Mouse (Mus musculus) erythroid progenitor cell, adult 5-6 weeks (primary cell): Measurements from ENCODE around the gene Epc2. TPM values are rescaled to one million over a fixed set of nuclear protein-coding genes. Genes with fewer than 3 reads are reported as not detected.
"Not testable (repeated sequence)": the region's sequence is repeated elsewhere in the genome, so short reads cannot be mapped to it uniquely, and the experiment has no call there.

ENCODE experiments used
- ATAC-seq: replicated peaks from 2 replicates; pipeline ENCODE4 v1.8.0; 2016; ENCODE audit warnings: moderate number of reproducible peaks, mild to moderate bottlenecking, moderate TSS enrichment, inconsistent platforms; ENCODE audit not compliant: poor library complexity, low FRiP score, severe bottlenecking
- total RNA-seq, 2 experiments: library from RNA; stranded (forward) in 1 of 2; stranded (reverse) in 1 of 2; fragments of 150-400 nt in 1 of 2; fragments of 186-747, 209-891 nt in 1 of 2; gene quantifications; 2 replicates each; pipeline versions ENCODE4 v1.2.3 to v1.2.4; 2015 to 2017; ENCODE audit warnings: low replicate concordance in 2 of 2

The Epc2 gene
- total RNA-seq, 2 experiments from 2014 or later, result 10.1 to 23.4 TPM

DNA sequence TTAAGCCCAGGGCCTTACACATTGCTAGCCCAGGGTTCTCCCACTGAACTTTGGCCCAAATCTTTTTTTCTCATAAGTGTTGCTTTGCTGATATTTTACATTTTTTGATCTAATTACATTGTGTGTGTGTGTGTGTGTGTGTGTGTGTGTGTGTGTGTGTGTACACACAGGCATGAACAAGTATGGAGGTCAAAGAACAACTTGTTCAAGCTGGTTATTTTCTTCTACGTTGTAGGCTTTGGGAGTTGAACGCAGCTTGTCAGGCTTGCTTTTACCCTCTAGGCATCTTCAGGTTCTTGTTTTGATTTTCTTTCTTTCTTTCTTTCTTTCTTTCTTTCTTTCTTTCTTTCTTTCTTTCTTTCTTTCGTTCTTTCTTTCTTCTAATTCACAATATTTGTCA is 19.9 kb downstream of the Epc2 start:
- no peak for ATAC-seq

DNA sequence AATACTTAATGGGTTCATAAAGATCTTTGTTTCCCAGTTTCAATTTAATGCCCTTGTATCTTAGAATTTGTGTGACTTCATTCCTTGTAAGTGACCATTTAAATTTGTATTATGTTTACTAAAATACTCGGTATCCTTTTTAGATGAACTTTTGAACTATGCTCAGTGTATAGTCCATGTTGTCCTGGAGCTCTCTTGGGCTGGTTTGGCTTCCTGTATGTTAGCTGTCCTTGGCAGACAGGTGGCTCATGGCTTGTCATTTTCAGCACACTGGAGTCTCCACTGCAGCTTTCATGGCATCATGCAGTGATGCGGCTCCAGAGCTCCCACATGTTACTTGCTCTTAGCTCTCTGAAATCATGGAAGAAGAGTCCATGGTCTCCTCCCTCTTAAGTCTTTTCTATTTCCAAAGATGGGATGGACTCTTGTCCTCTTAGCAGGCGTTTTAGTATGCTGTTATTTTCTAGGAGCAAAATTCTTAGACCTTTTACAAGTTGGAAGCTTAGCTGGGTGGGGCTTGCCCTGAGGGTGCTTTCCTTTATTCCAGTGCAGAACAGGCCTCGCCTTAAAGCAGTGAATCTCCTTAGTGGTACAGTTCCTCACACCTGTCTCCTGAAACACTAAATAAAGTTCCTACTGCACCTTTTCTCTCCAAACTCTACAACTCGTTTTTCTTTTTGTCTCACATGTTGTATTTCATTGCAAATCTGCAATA is 20.5 kb downstream of the Epc2 start:
- no peak for ATAC-seq

DNA sequence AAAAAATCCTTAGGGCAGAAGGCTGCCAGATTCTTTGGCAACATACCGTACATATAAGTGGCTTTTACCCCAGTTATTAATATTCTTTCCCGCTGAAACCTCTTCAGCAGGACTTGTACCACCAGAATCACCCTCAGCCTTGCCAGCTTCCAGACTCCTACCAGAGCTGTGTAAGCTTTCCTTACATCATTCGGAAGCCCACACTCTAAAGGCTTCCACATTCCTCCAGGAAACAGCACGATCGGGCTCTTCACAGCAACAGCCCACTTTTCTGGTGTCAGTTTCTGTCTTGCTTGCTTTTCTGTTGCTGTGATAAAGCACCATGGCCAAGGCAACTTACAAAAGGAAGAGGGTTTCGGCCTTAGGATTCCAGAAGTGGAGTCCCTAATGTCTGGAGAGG is 21.2 kb downstream of the Epc2 start:
- no peak for ATAC-seq

DNA sequence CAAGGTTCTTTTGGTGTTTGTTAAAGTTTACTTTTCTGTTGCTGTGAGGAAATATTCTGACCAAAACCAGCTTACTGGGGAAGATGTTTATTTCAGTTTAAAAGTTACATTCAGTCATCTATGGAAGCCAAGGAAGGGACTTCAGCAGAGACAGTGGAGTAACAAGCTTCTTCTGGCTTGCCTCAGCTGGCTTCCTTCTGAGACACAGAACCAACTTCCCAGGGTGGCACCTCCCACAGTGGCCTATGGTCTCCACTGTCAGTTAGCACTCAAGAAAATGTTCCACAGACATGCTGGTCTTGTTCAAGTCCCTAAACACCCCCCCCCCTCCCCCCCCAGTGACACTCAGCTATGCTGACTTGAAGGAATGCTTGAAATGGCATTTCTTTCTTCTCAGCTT is 30.9 kb downstream of the Epc2 start:
- ATAC-seq, result no peak

DNA sequence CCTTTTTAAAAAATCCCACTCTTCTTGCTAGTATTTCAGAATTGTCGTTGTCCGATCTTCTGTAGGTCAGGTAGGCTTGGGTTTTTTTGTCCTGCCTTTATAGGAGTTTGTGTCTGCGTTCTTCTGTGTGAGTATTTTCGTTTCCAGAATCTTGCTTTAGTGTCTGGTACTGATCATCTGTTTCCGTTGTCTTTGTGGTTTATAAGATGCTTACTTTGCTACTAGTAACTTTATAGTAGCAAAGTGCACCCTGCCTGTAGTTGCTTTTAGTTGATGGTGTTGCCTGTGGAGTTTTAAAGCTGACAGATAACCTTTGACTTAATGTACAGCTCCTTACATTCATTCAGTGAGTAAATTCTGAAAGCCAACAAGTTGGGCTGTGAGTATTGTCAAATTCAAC is 32.1 kb downstream of the Epc2 start:
- ATAC-seq, result no peak

DNA sequence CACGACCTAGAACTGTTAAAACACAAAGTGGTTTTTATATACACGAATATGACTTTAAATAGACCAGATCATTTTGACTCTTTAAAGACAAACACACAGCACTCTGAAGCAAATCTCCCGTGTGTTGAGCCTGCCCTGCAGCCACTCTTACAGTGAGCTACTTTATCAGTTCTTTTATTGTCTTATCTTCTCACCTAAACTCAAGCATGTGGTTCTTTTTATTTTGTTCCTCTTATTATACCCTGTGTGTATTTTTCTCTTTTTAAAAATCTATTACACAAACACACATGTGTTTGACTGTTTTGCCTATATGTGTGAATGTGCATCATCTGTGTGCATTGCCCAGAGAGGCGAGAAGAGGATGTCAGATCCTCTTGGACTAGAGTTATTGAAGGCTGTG is 50.1 kb downstream of the Epc2 start:
- ATAC-seq, result no peak

DNA sequence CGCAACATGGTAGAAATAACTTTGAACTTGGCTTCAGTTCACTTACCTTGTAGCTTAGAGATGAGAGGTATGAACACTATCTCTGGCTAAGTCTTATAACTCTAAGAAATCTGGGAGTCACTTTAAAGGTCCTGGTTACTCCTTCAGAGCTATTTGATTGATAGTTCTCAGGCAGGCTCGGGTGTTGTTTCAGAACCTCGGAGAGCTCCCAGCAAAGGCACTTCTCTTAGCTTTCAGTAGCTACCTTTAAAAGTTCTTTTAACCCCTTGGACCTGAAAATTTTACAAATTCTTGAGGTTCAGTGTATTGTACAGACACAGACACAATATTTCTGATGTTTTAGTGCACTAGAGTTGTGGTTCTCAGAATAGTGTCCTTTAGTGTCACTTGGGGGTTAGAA is 52.3 kb downstream of the Epc2 start:
- no peak for ATAC-seq

DNA sequence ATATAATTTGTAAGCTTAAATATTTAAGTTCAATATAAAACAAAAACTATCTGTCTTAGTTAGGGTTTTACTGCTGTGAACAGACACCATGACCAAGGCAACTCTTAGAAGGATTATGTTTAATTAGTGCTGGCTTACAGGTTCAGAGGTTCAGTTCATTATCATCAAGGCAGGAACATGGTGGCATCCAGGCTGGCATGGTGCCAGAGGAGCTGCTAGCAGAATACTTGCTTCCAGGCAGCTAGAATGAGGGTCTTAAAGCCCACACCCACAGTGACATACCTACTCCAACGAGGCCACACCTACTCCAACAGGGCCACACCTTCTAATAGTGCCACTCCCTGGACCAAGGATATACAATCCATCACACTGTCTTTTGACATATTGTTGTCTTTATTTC is 53.9 kb downstream of the Epc2 start:
- ATAC-seq, result not testable (repeated sequence)

DNA sequence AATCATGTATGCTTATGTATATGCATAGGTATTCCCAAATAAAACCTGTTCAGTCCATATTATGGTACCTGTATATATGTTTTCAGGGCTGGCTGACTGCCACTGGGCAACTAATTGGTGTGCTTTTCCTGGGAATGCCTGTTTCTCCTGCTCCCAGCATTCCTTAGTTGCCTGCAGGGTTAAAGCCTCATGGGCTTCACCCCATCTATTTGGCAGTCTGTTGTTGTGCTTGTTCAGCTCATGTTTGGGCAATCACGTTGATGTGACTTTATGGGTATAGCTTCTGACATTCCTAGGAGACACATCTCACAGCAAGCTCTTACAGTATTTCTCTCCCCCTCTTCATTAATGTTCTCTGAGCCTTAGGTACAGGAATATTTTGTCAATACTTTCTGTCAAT is 59.5 kb downstream of the Epc2 start:
- ATAC-seq, result no peak

DNA sequence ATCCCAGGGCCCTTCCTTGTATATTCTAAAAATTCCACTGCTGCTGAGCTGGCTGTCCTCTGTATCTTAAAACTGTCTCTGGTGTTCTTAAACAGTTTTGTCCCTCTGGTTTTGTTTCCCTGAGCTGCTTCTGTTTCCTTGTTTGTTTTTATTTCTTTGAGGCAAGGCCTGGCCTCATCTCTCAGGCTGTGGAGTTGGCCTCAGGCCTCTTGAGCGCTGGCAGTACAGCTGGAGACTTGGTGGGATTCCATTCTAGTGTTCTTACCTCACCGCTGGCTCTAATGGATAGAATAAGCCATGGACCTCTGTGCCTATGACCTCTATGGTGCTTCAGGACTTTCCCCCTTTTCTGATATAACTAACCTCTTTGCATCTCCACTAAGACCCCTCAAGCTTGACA is 64.7 kb downstream of the Epc2 start:
- ATAC-seq, result no peak

DNA sequence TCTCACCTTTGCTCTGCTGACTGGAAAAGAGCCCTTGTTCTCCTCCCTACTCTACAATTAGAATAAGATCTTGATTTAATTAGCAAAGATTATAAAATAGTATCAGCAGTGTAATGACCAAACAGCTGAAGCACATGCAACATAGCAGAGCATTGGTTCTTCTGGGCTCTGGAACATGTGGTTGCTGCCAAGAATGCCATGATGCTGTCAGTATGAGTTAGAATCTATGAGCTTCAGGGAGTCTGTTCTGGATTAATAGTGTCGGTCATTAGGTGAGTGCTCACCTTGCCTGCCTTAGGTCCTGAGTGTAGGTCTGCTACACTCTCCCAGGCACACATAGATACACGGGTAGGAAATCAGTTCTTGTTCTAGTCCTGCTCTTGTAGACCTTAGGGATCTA is 69.1 kb downstream of the Epc2 start:
- ATAC-seq, result no peak

DNA sequence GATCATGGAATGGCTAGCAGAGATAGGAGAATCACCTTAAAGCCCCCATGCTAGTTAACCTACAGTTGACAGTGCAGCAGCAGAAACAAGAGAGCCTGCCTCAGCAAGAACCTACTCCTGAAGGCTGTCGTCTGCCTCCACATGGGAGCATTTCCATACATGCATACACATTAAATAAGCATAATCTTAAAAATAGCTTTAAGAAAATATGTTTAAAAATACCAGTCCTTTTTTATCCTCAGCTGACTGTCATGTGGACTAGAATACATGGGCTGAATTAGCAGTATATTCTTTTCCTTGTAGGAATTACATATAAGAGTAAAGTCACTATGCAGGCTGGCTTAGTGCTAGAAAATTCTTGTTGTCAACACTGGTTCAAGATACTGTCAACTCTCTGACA is 69.7 kb downstream of the Epc2 start:
- ATAC-seq, result no peak

DNA sequence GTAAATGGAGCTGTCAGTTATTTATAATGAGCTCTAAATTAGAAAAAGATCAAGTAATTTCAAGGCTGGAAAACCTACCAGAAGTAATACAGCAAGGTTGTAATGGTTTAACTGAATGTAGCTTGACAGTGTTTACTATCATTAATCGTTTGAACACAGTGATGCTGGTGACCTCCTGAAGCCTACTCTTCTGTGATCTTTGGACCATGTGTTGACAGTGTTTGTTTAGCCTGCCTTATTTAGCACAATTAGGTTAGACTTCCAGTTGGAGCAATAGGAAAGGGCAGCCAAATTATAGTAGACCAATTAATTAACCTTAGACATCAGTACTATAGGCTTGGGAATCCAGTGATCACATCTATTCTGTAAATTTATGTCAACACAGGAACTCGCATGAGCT is 70.3 kb downstream of the Epc2 start:
- no peak for ATAC-seq

DNA sequence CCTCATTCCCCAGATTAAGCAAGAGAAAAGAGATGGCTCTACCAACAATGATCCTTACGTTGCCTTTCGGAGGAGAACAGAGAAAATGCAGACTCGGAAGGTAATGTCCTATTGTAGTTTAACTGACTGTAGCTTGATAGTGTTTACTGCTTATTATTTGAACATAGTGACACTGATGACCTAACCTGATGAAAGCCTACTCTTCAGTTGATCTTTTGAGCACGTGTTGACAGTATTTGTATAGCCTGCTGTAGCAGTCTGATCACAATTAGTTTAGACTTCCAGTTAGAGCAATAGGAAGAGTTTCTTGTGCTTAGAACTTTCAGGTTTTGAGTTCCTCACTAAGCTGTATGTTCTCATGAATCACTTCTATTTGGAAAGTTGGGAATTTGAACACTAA is 71.3 kb downstream of the Epc2 start:
- no peak for ATAC-seq

DNA sequence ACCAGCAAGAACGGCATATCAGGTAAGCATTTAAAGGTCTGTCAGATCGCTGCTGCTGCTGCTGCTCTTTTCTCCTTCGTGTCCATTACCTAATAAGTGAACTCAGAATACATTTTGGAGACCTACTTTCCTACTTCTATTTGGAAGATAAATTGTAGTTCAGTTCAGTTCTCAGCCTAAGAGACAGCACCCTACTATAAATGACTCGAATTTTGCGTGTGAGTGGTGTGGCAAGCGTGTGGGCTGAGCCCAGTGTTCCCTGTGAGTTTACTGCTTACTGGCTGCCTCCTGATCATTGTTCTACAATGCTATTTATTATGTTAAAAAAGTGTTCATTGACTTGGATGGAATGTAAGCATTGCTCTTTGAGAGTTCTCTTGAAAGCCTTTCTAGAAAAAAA is 85.9 kb downstream of the Epc2 start:
- ATAC-seq, result no peak

DNA sequence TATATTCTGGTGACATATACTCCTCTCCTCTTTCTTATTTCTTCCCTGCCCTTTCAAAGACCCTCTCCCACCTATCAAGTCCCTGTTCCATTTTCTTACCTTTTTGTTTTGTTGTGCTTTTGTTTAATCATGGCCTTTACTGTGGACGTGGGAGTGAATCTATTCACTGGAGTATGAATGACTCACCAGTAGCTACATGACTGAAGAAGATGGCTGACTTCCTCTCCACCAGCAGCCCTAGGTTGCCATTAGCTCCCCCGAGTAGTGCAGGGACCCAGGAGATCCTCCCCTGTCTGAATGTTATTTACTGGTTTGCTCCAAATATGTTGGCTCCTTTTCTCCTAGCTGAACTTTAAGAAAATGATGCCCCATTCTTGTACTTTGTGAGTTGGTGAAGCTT is 86.8 kb downstream of the Epc2 start:
- ATAC-seq, result no peak

DNA sequence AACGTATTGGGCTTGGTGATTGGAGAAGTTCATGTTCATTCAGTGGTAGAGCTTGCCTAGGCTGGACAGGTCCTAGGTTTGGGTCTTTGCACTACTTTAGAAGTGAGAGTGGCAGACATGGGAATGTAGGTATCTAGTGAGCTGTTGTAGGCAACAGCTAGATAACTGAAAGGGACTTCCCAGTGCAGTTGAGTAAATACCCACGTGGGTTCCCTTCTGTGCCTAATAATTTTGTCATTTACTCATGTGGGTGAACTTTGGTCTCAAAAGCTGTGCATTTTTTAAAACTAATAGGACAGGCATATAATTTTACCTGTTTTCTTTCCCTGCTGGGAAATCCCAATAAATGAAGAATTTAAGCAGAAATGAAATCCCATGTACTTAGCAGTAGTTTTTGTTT is 88.5 kb downstream of the Epc2 start:
- ATAC-seq, result no peak

DNA sequence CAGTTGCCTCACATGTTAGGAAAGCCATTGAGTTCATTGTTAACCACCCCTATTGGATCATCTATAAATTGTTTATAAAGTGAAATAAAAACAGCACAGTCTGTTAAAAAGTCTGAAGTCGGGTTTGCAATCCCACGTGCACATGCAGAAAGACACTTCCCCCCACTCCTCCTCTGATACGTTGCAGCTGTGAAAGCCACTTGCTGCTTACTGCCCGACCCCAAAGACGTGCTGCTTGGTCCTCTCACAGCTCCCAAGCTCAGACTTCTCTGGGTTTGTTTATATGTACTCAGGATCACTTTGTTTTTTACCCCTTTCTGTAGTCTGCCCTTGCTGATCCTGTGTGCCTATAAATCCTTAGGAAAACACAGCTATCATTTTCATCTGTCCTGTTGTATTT is 96.5 kb downstream of the Epc2 start:
- ATAC-seq, result no peak

DNA sequence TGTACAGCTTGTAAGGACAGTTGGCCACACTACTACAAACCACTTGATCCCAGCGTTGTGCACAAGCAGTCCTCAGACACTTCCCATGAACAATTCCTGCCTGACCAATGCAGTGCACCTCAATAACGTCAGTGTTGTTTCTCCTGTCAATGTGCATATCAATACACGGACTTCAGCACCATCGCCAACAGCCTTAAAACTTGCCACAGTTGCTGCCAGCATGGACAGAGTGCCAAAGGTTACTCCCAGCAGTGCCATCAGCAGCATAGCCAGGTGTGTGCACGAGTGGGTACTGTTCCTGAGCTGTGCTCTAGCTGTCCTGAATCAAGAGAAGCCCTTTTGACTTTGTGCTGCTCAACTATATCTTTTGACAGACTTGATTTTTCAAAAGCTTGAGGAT is 97.2 kb downstream of the Epc2 start:
- no peak for ATAC-seq

DNA sequence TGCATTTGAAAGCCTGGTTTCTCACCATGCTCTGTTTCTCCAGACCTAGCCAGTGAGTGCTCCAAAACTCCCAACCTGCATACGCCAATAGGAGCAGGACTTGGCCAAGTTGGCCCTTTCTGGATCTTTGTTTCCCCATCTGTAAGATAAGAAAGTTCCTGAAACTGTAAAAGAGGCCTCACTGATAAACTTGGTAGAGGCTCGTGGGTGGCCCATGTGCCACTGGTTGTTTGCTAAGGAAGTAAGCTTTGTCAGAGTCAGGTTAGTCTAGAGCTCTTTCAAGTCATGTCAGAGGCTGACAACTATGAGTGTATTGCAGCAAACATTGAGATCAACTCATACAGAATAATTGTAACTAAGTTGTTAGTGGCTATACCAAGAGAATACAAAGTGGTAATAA is 101.8 kb downstream of the Epc2 start:
- ATAC-seq, result no peak

DNA sequence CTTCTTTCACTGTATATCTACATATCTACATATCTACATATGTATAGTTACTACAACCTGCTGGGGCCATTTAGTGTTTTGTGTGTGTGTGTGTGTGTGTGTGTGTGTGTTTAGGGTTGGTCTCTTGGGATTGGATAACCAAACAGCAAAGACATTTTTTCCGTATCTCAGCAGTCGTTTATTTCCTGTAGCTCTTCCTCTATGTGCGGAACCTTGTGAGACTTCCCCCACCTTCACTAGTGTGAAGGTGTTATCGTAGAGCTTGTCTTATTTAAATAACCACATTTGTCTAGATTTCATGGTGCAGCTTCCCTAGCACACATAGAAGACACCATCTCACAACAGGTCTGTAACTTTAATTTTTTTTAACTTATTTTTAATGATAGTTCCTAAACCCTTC is 106.1 kb downstream of the Epc2 start:
- no peak for ATAC-seq

DNA sequence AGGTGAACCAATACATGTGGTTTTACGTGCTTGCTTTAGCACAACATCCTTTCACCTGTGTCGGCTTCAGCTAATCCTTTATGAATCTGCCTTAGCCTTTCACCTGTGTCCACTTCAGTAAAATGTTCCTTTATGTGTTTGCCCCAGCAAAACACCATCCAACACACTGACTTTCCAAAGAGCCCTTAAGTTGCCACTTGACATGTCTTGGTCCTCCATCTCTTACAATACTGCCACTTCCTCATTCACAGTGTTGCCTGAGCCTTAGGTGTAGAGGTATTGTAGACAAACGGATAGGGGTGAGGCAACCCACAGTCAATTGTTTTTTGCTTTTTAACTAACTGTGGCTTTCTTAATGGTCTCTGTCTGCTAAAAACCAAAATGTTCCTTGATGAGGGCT is 107.1 kb downstream of the Epc2 start:
- ATAC-seq, result no peak
